Mouse (Mus musculus): ENCODE results near the gene Katnbl1. TPM values are rescaled to one million over a fixed set of nuclear protein-coding genes. Genes with fewer than 3 reads are reported as not detected.

The Katnbl1 gene
- total and polyA plus RNA-seq, 2 experiments from 2014 or later = 3.5 to 13.3 TPM

DNA sequence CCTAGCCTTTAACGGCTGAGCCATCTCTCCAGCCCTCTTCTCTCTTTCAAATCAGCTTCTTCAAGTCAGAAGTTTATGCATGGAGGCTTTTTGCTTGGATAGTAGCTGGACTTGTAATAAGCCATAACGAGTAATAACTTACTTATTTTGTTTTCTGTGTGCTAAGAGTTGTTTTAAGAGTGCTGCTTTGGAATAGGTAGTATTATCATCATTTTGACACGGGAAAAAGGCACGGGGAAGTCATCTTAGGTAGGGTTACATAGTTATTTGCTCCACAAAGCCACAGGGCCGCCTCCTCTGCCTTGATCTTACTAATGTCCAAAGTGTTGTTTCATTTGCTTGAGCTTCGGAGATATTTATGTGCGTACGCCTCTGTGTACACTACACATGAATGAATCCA is 1.1 kb downstream of the Katnbl1 start:
- Histone ChIP-seq H3K4me1 (ENCODE audit: control insufficient read depth, insufficient read depth) (peaks cover 6% of the 10 kb centered on the region; the same call in 1 of the 2 replicates), H3K36me3 (replicated peaks; ENCODE audit: control insufficient read depth, insufficient read depth, low read length) (no peaks in the 10 kb centered on the region), H3K4me2 (ENCODE audit: low read depth, low read length) (peak overlapping the region; percentile 71), H3K9ac (replicated peaks; ENCODE audit: low read depth, low read length) (peak overlapping the region; percentile 98), H3K27ac (ENCODE audit: low read depth) (no peak overlapping the region), H3K9me3 (replicated peaks; ENCODE audit: control insufficient read depth, low read length) (no peaks in the 10 kb centered on the region), H3K4me3 (ENCODE audit: low read depth, low read length) (peak overlapping the region; percentile 100), H3K27me3 (ENCODE audit: control insufficient read depth, insufficient read depth, low read length) (no peaks in the 10 kb centered on the region)
- ATAC-seq (ENCODE audit: insufficient read depth, low read depth) = no peak
- TF ChIP-seq EP300 (IDR thresholded peaks at IDR 0.05; ENCODE audit: low read depth) = no peak
- TF ChIP-seq CTCF (IDR thresholded peaks at IDR 0.05; ENCODE audit: low read depth) = no peak
- WGBS = 38% methylated on average over 8 of the region's 8 CpGs
- no peak for DNase-seq (ENCODE audit: low spot score)

DNA sequence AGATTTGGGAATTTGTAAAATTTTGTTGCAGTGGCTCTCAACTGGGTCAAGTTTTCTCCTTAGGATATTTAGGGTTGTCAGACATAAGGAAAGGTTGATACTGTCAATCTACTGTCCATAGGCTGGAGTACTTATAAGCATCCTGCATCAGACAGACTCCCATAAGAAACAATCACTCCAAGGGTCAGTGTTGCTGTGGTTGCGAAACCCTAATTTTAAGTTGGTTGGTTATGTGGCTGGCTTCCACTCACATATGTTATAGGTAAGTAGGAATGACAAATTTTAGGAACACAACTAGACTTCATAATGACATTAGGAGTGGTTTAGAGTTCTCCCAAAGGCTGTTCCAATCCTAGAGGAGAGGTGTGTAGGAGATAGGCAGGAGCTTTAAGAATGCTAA is 2.2 kb downstream of the Katnbl1 start:
- no peak overlapping the region for H3K4me3 ChIP-seq (ENCODE audit: low read depth, low read length)
- H3K9ac ChIP-seq (replicated peaks; ENCODE audit: low read depth, low read length) = no peak overlapping the region
- H3K27me3 ChIP-seq (ENCODE audit: control insufficient read depth, insufficient read depth, low read length) = no peaks in the 10 kb centered on the region
- no peaks in the 10 kb centered on the region for H3K36me3 ChIP-seq (replicated peaks; ENCODE audit: control insufficient read depth, insufficient read depth, low read length)
- DNase-seq (ENCODE audit: low spot score) (no peak), ATAC-seq (ENCODE audit: insufficient read depth, low read depth) (no peak)
- H3K27ac ChIP-seq (ENCODE audit: low read depth) = no peak overlapping the region
- H3K9me3 ChIP-seq (replicated peaks; ENCODE audit: control insufficient read depth, low read length) = no peaks in the 10 kb centered on the region
- peaks cover 6% of the 10 kb centered on the region; the same call in 1 of the 2 replicates for H3K4me1 ChIP-seq (ENCODE audit: control insufficient read depth, insufficient read depth)
- no peak for TF ChIP-seq EP300 (IDR thresholded peaks at IDR 0.05; ENCODE audit: low read depth)
- no peak for TF ChIP-seq CTCF (IDR thresholded peaks at IDR 0.05; ENCODE audit: low read depth)
- 96% methylated on average over 1 of the region's 1 CpGs for WGBS
- H3K4me2 ChIP-seq (ENCODE audit: low read depth, low read length) = no peak overlapping the region

DNA sequence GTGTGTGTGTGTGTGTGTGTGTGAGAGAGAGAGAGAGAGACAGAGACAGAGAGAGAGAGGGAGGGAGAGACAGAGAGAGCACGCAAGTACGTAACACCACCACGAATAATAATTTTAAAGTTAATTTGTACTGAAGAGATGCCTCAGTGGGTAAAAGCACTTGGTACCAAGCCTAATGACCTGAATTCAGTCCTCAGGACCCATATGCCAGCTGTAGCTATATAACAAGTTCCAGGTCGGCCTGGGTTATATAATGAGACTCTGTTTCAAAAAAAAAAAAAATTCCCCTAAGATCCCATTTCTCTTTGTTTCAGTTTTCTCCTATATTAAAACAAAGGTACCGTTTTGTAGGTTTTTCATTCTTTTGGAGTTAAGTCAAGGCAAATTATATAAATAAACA is 11.8 kb downstream of the Katnbl1 start:
- TF ChIP-seq EP300 (IDR thresholded peaks at IDR 0.05; ENCODE audit: low read depth) (no peak), CTCF (IDR thresholded peaks at IDR 0.05; ENCODE audit: low read depth) (no peak)
- Histone ChIP-seq H3K4me2 (ENCODE audit: low read depth, low read length) (no peak overlapping the region), H3K27ac (ENCODE audit: low read depth) (no peak overlapping the region), H3K4me1 (ENCODE audit: control insufficient read depth, insufficient read depth) (0 out of 2 replicates have a peak, but pooled peaks cover 4% of the 10 kb centered on the region), H3K27me3 (ENCODE audit: control insufficient read depth, insufficient read depth, low read length) (no peaks in the 10 kb centered on the region), H3K4me3 (ENCODE audit: low read depth, low read length) (no peak overlapping the region), H3K36me3 (replicated peaks; ENCODE audit: control insufficient read depth, insufficient read depth, low read length) (no peaks in the 10 kb centered on the region), H3K9ac (replicated peaks; ENCODE audit: low read depth, low read length) (no peak overlapping the region), H3K9me3 (replicated peaks; ENCODE audit: control insufficient read depth, low read length) (no peaks in the 10 kb centered on the region)
- 91% methylated on average over 5 of the region's 5 CpGs for WGBS
- DNase-seq (ENCODE audit: low spot score) (no peak), ATAC-seq (ENCODE audit: insufficient read depth, low read depth) (no peak)

DNA sequence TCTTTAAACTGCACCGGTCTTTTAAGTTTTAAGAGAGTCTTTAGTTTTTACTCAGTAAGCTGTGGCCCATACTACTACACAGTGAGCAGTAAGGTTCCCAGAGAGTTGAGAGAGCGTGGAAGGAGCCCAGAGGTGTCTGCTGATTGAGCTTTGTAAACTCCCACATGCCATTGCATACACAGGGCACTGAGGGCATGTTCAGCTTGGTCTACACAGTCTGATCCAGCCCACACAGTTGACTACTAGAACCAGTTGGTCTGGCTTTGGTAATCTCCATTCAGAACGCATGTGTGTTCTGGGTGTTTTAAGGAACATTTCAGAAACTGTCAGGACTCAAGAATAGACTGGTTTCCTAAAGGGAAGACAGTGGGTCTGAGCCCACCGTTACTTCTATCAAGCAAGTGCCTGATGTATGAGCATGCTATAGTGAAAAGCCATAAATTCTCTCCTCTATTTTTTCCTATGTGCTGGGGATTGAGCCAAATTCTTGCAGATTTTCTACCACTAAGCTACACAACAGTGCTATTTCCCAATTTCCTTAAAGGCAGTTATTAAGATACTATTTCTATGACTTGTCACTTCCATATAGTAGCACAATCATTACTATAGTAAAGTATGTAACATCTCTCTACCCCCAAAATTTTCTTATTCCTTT is 12.5 kb downstream of the Katnbl1 start:
- Histone ChIP-seq H3K36me3 (replicated peaks; ENCODE audit: control insufficient read depth, insufficient read depth, low read length) (no peaks in the 10 kb centered on the region), H3K4me3 (ENCODE audit: low read depth, low read length) (no peak overlapping the region), H3K27me3 (ENCODE audit: control insufficient read depth, insufficient read depth, low read length) (no peaks in the 10 kb centered on the region), H3K4me2 (ENCODE audit: low read depth, low read length) (no peak overlapping the region), H3K27ac (ENCODE audit: low read depth) (no peak overlapping the region), H3K4me1 (ENCODE audit: control insufficient read depth, insufficient read depth) (peaks cover 5% of the 10 kb centered on the region; the same call in 1 of the 2 replicates), H3K9ac (replicated peaks; ENCODE audit: low read depth, low read length) (no peak overlapping the region), H3K9me3 (replicated peaks; ENCODE audit: control insufficient read depth, low read length) (no peaks in the 10 kb centered on the region)
- DNase-seq (ENCODE audit: low spot score) = no peak
- no peak for ATAC-seq (ENCODE audit: insufficient read depth, low read depth)
- TF ChIP-seq EP300 (IDR thresholded peaks at IDR 0.05; ENCODE audit: low read depth) (no peak), CTCF (IDR thresholded peaks at IDR 0.05; ENCODE audit: low read depth) (no peak)
- WGBS = 77% methylated on average over 4 of the region's 4 CpGs

DNA sequence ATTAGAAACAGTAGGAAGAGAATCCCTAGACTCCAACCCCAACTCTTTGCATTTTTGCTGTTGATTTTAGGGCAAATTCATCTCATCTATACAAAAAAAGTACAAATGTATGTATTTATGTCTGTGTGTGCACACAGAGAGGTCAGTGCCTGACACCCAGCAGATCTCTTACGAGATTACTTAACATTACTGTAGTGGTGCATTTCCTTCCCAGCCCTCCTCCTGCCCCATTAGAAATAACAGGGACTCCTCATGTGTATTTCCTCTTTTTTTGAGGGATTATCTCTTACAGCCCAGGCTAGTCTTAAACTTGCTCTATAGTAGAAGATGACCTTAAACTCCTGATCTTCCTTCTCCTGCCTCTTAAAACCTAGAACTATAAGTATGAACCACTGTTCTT is 13.7 kb downstream of the Katnbl1 start:
- no peak overlapping the region for H3K9ac ChIP-seq (replicated peaks; ENCODE audit: low read depth, low read length)

DNA sequence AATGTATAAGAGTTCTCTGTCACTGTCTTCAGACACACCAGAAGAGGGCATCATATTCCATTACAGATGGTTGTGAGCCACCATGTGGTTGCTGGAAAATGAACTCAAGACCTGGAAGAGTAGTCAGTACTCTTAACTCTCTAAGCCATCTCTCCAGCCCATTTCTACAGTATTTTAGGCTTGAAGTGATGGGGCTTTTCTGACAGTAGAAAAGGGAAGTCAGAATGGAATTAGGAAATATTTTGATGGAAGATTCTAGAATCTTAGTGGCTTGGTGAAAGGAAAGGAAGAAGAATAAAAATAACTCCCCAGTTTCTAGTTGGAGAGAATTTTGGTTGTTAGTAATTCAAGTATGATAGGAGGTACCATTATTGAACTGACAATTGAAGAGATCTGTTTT is 14.9 kb downstream of the Katnbl1 start:
- no peak for TF ChIP-seq EP300 (IDR thresholded peaks at IDR 0.05; ENCODE audit: low read depth)
- no peak for TF ChIP-seq CTCF (IDR thresholded peaks at IDR 0.05; ENCODE audit: low read depth)
- Histone ChIP-seq H3K36me3 (replicated peaks; ENCODE audit: control insufficient read depth, insufficient read depth, low read length) (no peaks in the 10 kb centered on the region), H3K4me2 (ENCODE audit: low read depth, low read length) (no peak overlapping the region), H3K27ac (ENCODE audit: low read depth) (no peak overlapping the region), H3K4me1 (ENCODE audit: control insufficient read depth, insufficient read depth) (peaks cover 16% of the 10 kb centered on the region), H3K27me3 (ENCODE audit: control insufficient read depth, insufficient read depth, low read length) (no peaks in the 10 kb centered on the region), H3K9ac (replicated peaks; ENCODE audit: low read depth, low read length) (no peak overlapping the region), H3K4me3 (ENCODE audit: low read depth, low read length) (no peak overlapping the region), H3K9me3 (replicated peaks; ENCODE audit: control insufficient read depth, low read length) (no peaks in the 10 kb centered on the region)
- ATAC-seq (ENCODE audit: insufficient read depth, low read depth) (no peak), DNase-seq (ENCODE audit: low spot score) (no peak)

More for the DNA sequence above, 13.7 kb downstream of the Katnbl1 start:
- ATAC-seq (ENCODE audit: insufficient read depth, low read depth) = no peak
- Histone ChIP-seq H3K36me3 (replicated peaks; ENCODE audit: control insufficient read depth, insufficient read depth, low read length) (no peaks in the 10 kb centered on the region), H3K27ac (ENCODE audit: low read depth) (no peak overlapping the region), H3K9me3 (replicated peaks; ENCODE audit: control insufficient read depth, low read length) (no peaks in the 10 kb centered on the region), H3K4me1 (ENCODE audit: control insufficient read depth, insufficient read depth) (peaks cover 8% of the 10 kb centered on the region), H3K4me3 (ENCODE audit: low read depth, low read length) (no peak overlapping the region), H3K27me3 (ENCODE audit: control insufficient read depth, insufficient read depth, low read length) (no peaks in the 10 kb centered on the region), H3K4me2 (ENCODE audit: low read depth, low read length) (no peak overlapping the region)
- WGBS = 88% methylated on average over 1 of the region's 1 CpGs
- DNase-seq (ENCODE audit: low spot score) = no peak
- no peak for TF ChIP-seq CTCF (IDR thresholded peaks at IDR 0.05; ENCODE audit: low read depth)
- no peak for TF ChIP-seq EP300 (IDR thresholded peaks at IDR 0.05; ENCODE audit: low read depth)

Measured in heart, postnatal 0 days (tissue).